Mouse (Mus musculus) liver, postnatal 0 days (tissue): ENCODE data around the gene Hdhd3. TPM values are rescaled to one million over a fixed set of nuclear protein-coding genes. Genes with fewer than 3 reads are reported as not detected.

Source experiments
- ATAC-seq: fragments of 200-750 bp; cut with Nextera tagmentation; 2 replicates; pipeline ENCODE4 v1.8.0; 2017; ENCODE audit warnings: mild to moderate bottlenecking, moderate library complexity
- DNase-seq: peaks from one replicate; pipeline ENCODE4 v3.0.0-alpha.2; 2016
- H3K27ac ChIP-seq: fragments of 300-500 bp; sonication (generic); 2 replicates; pipeline ENCODE4 v1.5.1; 2014; ENCODE audit warnings: antibody characterized with exemption, moderate library complexity, mild to moderate bottlenecking, low read depth
- H3K27me3 ChIP-seq: fragments of 300-500 bp; sonication (generic); 2 replicates; pipeline ENCODE4 v1.6.1; 2014; ENCODE audit warnings: low read length, control low read depth, mixed read lengths; ENCODE audit not compliant: insufficient read depth
- H3K36me3 ChIP-seq: fragments of 300-500 bp; sonication (generic); replicated peaks from 2 replicates; pipeline ENCODE4 v1.6.1; 2014; ENCODE audit warnings: mild to moderate bottlenecking, control low read depth, low read length, moderate library complexity, mixed read lengths; ENCODE audit not compliant: insufficient read depth
- H3K4me1 ChIP-seq: fragments of 300-500 bp; sonication (generic); 2 replicates; pipeline ENCODE4 v1.6.1; 2014; ENCODE audit warnings: antibody characterized with exemption, mild to moderate bottlenecking, control low read depth; ENCODE audit not compliant: insufficient read depth
- H3K4me2 ChIP-seq: fragments of 300-500 bp; sonication (generic); 2 replicates; pipeline ENCODE4 v1.6.1; 2014; ENCODE audit warnings: low read depth, mild to moderate bottlenecking, low read length, moderate library complexity, mixed read lengths
- H3K4me3 ChIP-seq: fragments of 300-500 bp; sonication (generic); 2 replicates; pipeline ENCODE4 v1.5.1; 2014; ENCODE audit warnings: low read depth, low read length
- H3K9ac ChIP-seq: fragments of 300-500 bp; sonication (generic); replicated peaks from 2 replicates; pipeline ENCODE4 v1.6.1; 2014; ENCODE audit warnings: mild to moderate bottlenecking, moderate library complexity
- H3K9me3 ChIP-seq: fragments of 300-500 bp; sonication (generic); 2 replicates; pipeline ENCODE4 v1.6.1; 2016; ENCODE audit warnings: mild to moderate bottlenecking, control low read depth, low read length, mixed read lengths
- CTCF ChIP-seq: sonication (generic); IDR thresholded peaks from 2 replicates; pipeline ENCODE4 v1.5.1; 2016; ENCODE audit warnings: antibody characterized with exemption, low read depth
- EP300 ChIP-seq: IDR thresholded peaks from 2 replicates; pipeline ENCODE4 v1.6.1; 2016; ENCODE audit warnings: antibody characterized with exemption, low read depth, mild to moderate bottlenecking
- WGBS: fragments of 180-500 bp; shearing (Covaris S2); extraction: QIAGEN DNeasy Blood & Tissue Kit; methylation state at CpG from one replicate; pipeline ENCODE4 v1.1.7; 2014; ENCODE audit not compliant: insufficient replicate concordance; 5-methylcytosine and 5-hydroxymethylcytosine counted together
- polyA plus RNA-seq: library from polyadenylated mRNA; unstranded; fragments of >200 nt; fragmentation: Nextera tagmentation; extraction: Ambion mirVana; gene quantifications from 2 replicates; pipeline ENCODE4 v1.2.1, GENCODE M21; 2015

Gene Hdhd3
- polyA plus RNA-seq, 1 experiment from 2014 or later: 19.7 TPM

DNA sequence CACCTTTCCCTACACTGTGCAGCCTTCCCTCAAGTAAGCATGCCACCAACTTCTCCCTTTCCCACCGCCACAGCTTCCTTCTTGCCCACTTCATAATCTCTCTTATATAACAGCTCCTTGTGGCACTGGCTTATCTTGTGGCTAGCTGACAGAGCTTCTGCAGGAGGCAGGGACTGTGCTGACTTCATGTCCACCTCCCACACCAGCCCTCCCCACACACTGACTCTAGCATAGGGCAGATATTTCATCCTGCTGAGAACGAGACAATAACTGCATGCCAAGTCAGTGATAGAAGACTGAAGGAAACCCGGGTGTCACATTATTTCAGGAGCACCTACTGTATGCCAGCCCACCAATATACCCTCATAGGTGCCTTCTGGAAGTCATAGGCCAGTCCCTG lies 12.2 kb upstream of the Hdhd3 start:
- Histone ChIP-seq H3K4me1 (peaks cover 28% of the 10 kb centered on the region), H3K4me2 (peak overlapping the region; percentile 84), H3K9ac (peak overlapping the region; percentile 85), H3K4me3 (peak overlapping the region; percentile 70), H3K27ac (peak overlapping the region; percentile 93), H3K9me3 (no peaks in the 10 kb centered on the region), H3K27me3 (no peaks in the 10 kb centered on the region), H3K36me3 (peaks cover 37% of the 10 kb centered on the region)
- ATAC-seq (no peak), DNase-seq (peak; percentile 27)
- TF ChIP-seq CTCF (no peak), EP300 (0 out of 2 replicates have a peak, but pooled peaks have one; percentile 9)
- WGBS: 35% methylated on average over 3 of the region's 3 CpGs

DNA sequence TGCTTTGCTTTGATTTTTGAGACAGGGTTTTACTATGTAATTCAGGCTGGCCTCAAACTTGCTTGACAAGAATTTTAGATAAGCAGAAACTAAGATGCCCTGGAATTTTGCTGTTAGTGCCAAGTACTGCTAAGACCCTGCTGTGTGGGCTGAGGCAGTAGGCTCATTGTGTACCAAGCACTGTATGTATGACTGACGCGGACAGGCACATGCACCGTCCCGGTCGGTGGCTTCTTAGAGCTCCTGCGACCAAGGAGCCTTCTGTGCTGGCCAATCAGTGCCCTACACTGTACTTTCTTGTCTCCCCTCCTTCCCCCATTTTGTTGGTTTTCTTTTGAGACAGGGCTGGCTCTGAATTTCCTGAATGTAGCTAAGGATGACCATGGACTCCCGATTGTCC lies 11.7 kb upstream of the Hdhd3 start:
- no peak for TF ChIP-seq EP300
- TF ChIP-seq CTCF: no peak
- ATAC-seq (no peak), DNase-seq (no peak)
- peak overlapping the region; percentile 85 for H3K9ac ChIP-seq
- H3K4me2 ChIP-seq: peak overlapping the region; percentile 84
- H3K4me3 ChIP-seq: peak overlapping the region; percentile 70
- peaks cover 26% of the 10 kb centered on the region for H3K4me1 ChIP-seq
- WGBS: 85% methylated on average over 7 of the region's 7 CpGs
- peak overlapping the region; percentile 93 for H3K27ac ChIP-seq
- no peaks in the 10 kb centered on the region for H3K9me3 ChIP-seq
- peaks cover 42% of the 10 kb centered on the region for H3K36me3 ChIP-seq
- no peaks in the 10 kb centered on the region for H3K27me3 ChIP-seq

DNA sequence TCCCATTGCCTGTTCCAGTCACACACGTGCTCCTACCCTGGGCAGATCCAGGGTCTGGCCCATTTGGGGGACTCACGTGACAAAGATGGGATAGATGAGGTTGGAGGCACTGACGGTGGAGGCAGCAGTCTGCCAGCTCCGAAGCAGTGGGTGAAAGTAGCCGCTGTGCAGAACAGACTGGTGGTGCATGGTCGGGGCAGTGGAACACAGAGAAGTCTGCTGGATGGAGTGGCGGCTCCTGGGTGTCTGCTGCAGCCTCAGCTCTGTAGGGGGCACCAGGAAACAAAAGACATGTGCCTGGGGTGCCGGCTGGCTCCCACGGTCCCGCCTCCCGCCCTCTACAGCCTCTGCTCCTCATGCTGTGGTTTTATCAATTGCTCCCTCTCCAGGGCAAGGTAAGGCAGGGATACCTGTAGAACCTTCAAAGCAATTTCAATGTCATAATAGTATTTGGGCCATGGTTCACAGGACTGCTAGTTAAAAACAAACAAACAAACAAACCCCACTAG lies 10.8 kb upstream of the Hdhd3 start:
- H3K27me3 ChIP-seq: no peaks in the 10 kb centered on the region
- H3K9me3 ChIP-seq: no peaks in the 10 kb centered on the region
- H3K4me1 ChIP-seq: peaks cover 26% of the 10 kb centered on the region
- DNase-seq: peak; percentile 29
- H3K9ac ChIP-seq: peak overlapping the region; percentile 30
- H3K36me3 ChIP-seq: peaks cover 52% of the 10 kb centered on the region
- H3K4me3 ChIP-seq: peak overlapping the region; percentile 34
- ATAC-seq: no peak
- TF ChIP-seq EP300 (no peak), CTCF (peak; percentile 23)
- H3K27ac ChIP-seq: peak overlapping the region; percentile 4; the same call in 1 of the 2 replicates
- WGBS: 64% methylated on average over 11 of the region's 11 CpGs
- H3K4me2 ChIP-seq: peak overlapping the region; percentile 84

DNA sequence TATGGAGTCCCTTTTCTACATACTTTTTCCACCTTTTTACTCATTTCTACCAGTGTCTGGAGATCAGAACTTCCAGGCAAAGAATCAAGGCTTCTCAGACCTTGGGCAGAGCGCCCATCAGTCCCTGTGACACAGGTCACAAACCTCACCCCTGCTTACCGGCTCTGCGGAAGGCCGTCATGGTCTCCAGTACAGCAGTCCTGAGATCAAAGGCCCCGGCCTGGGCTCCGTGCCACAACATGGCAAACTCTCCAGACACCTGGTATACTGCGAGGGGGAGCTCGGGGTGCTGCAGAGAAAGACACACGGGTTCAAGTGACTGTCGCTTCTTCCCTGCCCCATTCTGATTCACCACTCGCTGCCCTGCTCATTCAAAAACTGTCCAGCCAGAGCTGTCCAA lies 6.7 kb upstream of the Hdhd3 start:
- TF ChIP-seq EP300 (no peak), CTCF (no peak)
- H3K27ac ChIP-seq: no peak overlapping the region
- no peak overlapping the region for H3K4me3 ChIP-seq
- no peaks in the 10 kb centered on the region for H3K9me3 ChIP-seq
- peak; percentile 40 for DNase-seq
- ATAC-seq: no peak
- no peaks in the 10 kb centered on the region for H3K27me3 ChIP-seq
- 86% methylated on average over 11 of the region's 11 CpGs for WGBS
- H3K4me2 ChIP-seq: no peak overlapping the region
- no peak overlapping the region for H3K9ac ChIP-seq
- no peaks in the 10 kb centered on the region for H3K4me1 ChIP-seq
- peaks cover 74% of the 10 kb centered on the region for H3K36me3 ChIP-seq

DNA sequence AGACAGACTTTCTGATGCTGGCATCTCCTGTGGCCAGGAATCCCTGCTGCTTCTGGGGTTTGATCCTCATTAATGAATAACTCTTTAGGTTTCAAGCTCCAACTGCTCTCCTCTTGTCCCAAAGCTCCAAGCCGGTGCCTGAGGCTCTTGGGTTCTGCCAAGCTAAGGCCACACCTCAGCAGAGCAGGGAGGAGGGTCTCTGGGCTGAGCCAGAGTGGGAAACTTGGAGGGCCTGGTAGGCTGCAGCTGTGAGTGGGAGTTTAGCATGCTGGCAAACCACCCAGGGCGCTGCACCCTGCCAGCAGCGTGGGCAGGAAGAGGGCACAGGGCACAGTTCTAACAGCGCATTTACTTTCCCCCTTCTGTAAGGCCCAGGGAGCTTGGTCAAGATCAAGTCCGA lies 5.6 kb upstream of the Hdhd3 start:
- H3K9ac ChIP-seq: no peak overlapping the region
- H3K9me3 ChIP-seq: no peaks in the 10 kb centered on the region
- TF ChIP-seq EP300: no peak
- TF ChIP-seq CTCF: no peak
- WGBS: 86% methylated on average over 5 of the region's 5 CpGs
- DNase-seq (no peak), ATAC-seq (no peak)
- no peak overlapping the region for H3K27ac ChIP-seq
- H3K4me2 ChIP-seq: no peak overlapping the region
- H3K36me3 ChIP-seq: peaks cover 70% of the 10 kb centered on the region
- no peaks in the 10 kb centered on the region for H3K27me3 ChIP-seq
- H3K4me3 ChIP-seq: no peak overlapping the region
- peaks cover 4% of the 10 kb centered on the region; the same call in 1 of the 2 replicates for H3K4me1 ChIP-seq

DNA sequence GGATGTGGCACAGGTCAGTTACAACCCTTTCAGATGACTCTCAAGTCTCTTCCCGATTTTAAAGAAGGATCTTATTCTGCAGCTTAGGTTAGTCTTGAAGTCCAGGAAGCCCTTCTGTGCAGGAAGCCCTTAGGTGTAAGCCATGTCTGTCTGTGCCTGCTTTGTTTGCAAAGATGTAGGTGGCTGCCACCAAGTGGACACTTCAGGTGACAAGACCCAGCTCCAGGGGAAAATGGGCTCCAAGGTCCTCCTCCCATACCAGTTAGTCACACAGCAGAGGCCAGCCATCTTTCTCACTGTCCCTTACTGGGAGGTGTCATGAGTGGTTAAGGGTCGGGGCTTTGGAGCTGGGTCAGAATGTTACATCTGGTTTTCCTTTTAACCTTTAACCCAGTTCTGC lies 3.5 kb upstream of the Hdhd3 start:
- H3K9me3 ChIP-seq: no peaks in the 10 kb centered on the region
- ATAC-seq (peak; percentile 20), DNase-seq (peak; percentile 50)
- H3K9ac ChIP-seq: no peak overlapping the region
- WGBS: 49% methylated on average over 2 of the region's 2 CpGs
- peaks cover 50% of the 10 kb centered on the region for H3K36me3 ChIP-seq
- no peak overlapping the region for H3K4me2 ChIP-seq
- H3K4me3 ChIP-seq: no peak overlapping the region
- H3K27ac ChIP-seq: no peak overlapping the region
- TF ChIP-seq EP300 (no peak), CTCF (peak; percentile 65)
- no peaks in the 10 kb centered on the region for H3K27me3 ChIP-seq
- peaks cover 20% of the 10 kb centered on the region for H3K4me1 ChIP-seq
